Mouse (Mus musculus) embryonic facial prominence, embryonic 14.5 days (tissue): ENCODE results near the gene C9. TPM values are rescaled to one million over a fixed set of nuclear protein-coding genes. Genes with fewer than 3 reads are reported as not detected.
A peak's percentile ranks its signal among the peaks of the same experiment; 100 is the strongest.

Source experiments
- ATAC-seq: fragments of 200-750 bp; cut with Nextera tagmentation; 2 replicates; pipeline ENCODE4 v1.8.0; 2017; ENCODE audit warnings: low read depth, moderate number of reproducible peaks, moderate TSS enrichment
- DNase-seq: peaks from one replicate; pipeline ENCODE4 v3.0.0-alpha.2; 2015; ENCODE audit warnings: low spot score
- H3K27ac ChIP-seq: fragments of 300-500 bp; sonication (generic); replicated peaks from 2 replicates; pipeline ENCODE4 v1.5.1; 2014; ENCODE audit warnings: low read depth, mild to moderate bottlenecking, low read length, moderate library complexity
- H3K27me3 ChIP-seq: fragments of 300-500 bp; sonication (generic); replicated peaks from 2 replicates; pipeline ENCODE4 v1.6.1; 2014; ENCODE audit warnings: low read length; ENCODE audit not compliant: control insufficient read depth, insufficient read depth
- H3K36me3 ChIP-seq: fragments of 300-500 bp; sonication (generic); 2 replicates; pipeline ENCODE4 v1.6.1; 2014; ENCODE audit warnings: low read length, mixed read lengths; ENCODE audit not compliant: control insufficient read depth, insufficient read depth
- H3K4me1 ChIP-seq: fragments of 300-500 bp; sonication (generic); 2 replicates; pipeline ENCODE4 v1.6.1; 2014; ENCODE audit warnings: antibody characterized with exemption, low read length; ENCODE audit not compliant: control insufficient read depth, insufficient read depth
- H3K4me2 ChIP-seq: fragments of 300-500 bp; sonication (generic); 2 replicates; pipeline ENCODE4 v1.6.1; 2014; ENCODE audit warnings: low read depth, mild to moderate bottlenecking, low read length, moderate library complexity, mixed read lengths
- H3K4me3 ChIP-seq: fragments of 300-500 bp; sonication (generic); 2 replicates; pipeline ENCODE4 v1.5.1; 2014; ENCODE audit warnings: low read depth, mild to moderate bottlenecking, low read length
- H3K9ac ChIP-seq: fragments of 300-500 bp; sonication (generic); 2 replicates; pipeline ENCODE4 v1.6.1; 2014; ENCODE audit warnings: low read depth, mild to moderate bottlenecking, low read length, moderate library complexity, mixed read lengths
- H3K9me3 ChIP-seq: fragments of 300-500 bp; sonication (generic); 2 replicates; pipeline ENCODE4 v1.6.1; 2016; ENCODE audit warnings: low read length; ENCODE audit not compliant: control insufficient read depth
- WGBS: fragments of 180-500 bp; shearing (Covaris S2); extraction: QIAGEN DNeasy Blood & Tissue Kit; methylation state at CpG from one replicate; pipeline ENCODE4 v1.1.7; 2014; 5-methylcytosine and 5-hydroxymethylcytosine counted together
- polyA plus RNA-seq: library from polyadenylated mRNA; unstranded; fragments of >200 nt; fragmentation: Nextera tagmentation; extraction: Ambion mirVana; gene quantifications from 2 replicates; pipeline ENCODE4 v1.2.1, GENCODE M21; 2014

C9 gene
- polyA plus RNA-seq, 1 experiment from 2014 or later, result not detected

GRCm38 (mm10) chr15:6448892-6449291 lies 3.8 kb downstream of the C9 start:
- Histone ChIP-seq H3K9ac (no peak overlapping the region), H3K9me3 (no peaks in the 10 kb centered on the region), H3K4me2 (no peak overlapping the region), H3K27me3 (no peaks in the 10 kb centered on the region), H3K4me3 (no peak overlapping the region), H3K36me3 (no peaks in the 10 kb centered on the region), H3K4me1 (peaks cover 3% of the 10 kb centered on the region; the same call in 1 of the 2 replicates), H3K27ac (no peak overlapping the region)
- ATAC-seq (no peak), DNase-seq (no peak)
- WGBS, result 39% methylated on average over 9 of the region's 9 CpGs

GRCm38 (mm10) chr15:6454461-6454860 lies 9.3 kb downstream of the C9 start:
- no peak overlapping the region for H3K4me3 ChIP-seq
- no peaks in the 10 kb centered on the region for H3K27me3 ChIP-seq
- no peaks in the 10 kb centered on the region; the same call in 1 of the 2 replicates for H3K4me1 ChIP-seq
- ATAC-seq (no peak; the same call in 1 of the 2 replicates), DNase-seq (peak; percentile 40)
- H3K27ac ChIP-seq, result no peak overlapping the region
- H3K9me3 ChIP-seq, result no peaks in the 10 kb centered on the region
- no peak overlapping the region for H3K9ac ChIP-seq
- no peaks in the 10 kb centered on the region for H3K36me3 ChIP-seq
- 33% methylated on average over 2 of the region's 2 CpGs for WGBS
- H3K4me2 ChIP-seq, result no peak overlapping the region

- H3K9ac ChIP-seq, result no peak overlapping the region
- peak overlapping the region; percentile 41; the same call in 1 of the 2 replicates for H3K27ac ChIP-seq
- peak; percentile 70 for DNase-seq
- H3K4me2 ChIP-seq, result no peak overlapping the region
- ATAC-seq, result no peak
- no peak overlapping the region for H3K4me3 ChIP-seq
- no peaks in the 10 kb centered on the region for H3K36me3 ChIP-seq
- WGBS, result 39% methylated on average over 8 of the region's 8 CpGs
- no peaks in the 10 kb centered on the region for H3K9me3 ChIP-seq
- no peaks in the 10 kb centered on the region for H3K27me3 ChIP-seq
- H3K4me1 ChIP-seq, result no peaks in the 10 kb centered on the region
These were observed 16.3 kb downstream of the C9 start for GRCm38 (mm10) chr15:6461381-6461780.

GRCm38 (mm10) chr15:6463361-6463923 lies 18.3 kb downstream of the C9 start:
- peak; percentile 77 for DNase-seq
- WGBS, result 49% methylated on average over 3 of the region's 3 CpGs
- H3K4me1 ChIP-seq, result peaks cover 7% of the 10 kb centered on the region; the same call in 1 of the 2 replicates
- H3K36me3 ChIP-seq, result no peaks in the 10 kb centered on the region
- no peak overlapping the region for H3K9ac ChIP-seq
- ATAC-seq, result peak; percentile 71; the same call in 1 of the 2 replicates
- no peak overlapping the region for H3K4me3 ChIP-seq
- no peaks in the 10 kb centered on the region for H3K9me3 ChIP-seq
- H3K27me3 ChIP-seq, result no peaks in the 10 kb centered on the region
- no peak overlapping the region for H3K27ac ChIP-seq
- no peak overlapping the region for H3K4me2 ChIP-seq

- ATAC-seq, result no peak
- DNase-seq, result peak; percentile 27
- H3K27ac ChIP-seq, result no peak overlapping the region
- H3K4me1 ChIP-seq, result peaks cover 7% of the 10 kb centered on the region; the same call in 1 of the 2 replicates
- no peak overlapping the region for H3K4me3 ChIP-seq
- no peaks in the 10 kb centered on the region for H3K9me3 ChIP-seq
- 37% methylated on average over 10 of the region's 10 CpGs for WGBS
- no peaks in the 10 kb centered on the region for H3K36me3 ChIP-seq
- no peaks in the 10 kb centered on the region for H3K27me3 ChIP-seq
- peak overlapping the region; percentile 42 for H3K4me2 ChIP-seq
- no peak overlapping the region for H3K9ac ChIP-seq
These were observed 21.9 kb downstream of the C9 start for GRCm38 (mm10) chr15:6466995-6467394.

GRCm38 (mm10) chr15:6468845-6469244 lies 23.7 kb downstream of the C9 start:
- Histone ChIP-seq H3K27ac (no peak overlapping the region), H3K4me3 (no peak overlapping the region), H3K4me1 (peaks cover 7% of the 10 kb centered on the region; the same call in 1 of the 2 replicates), H3K9ac (no peak overlapping the region), H3K9me3 (no peaks in the 10 kb centered on the region), H3K27me3 (no peaks in the 10 kb centered on the region), H3K4me2 (no peak overlapping the region), H3K36me3 (no peaks in the 10 kb centered on the region)
- no peak for DNase-seq
- no peak for ATAC-seq
- 88% methylated on average over 1 of the region's 1 CpGs for WGBS

- Histone ChIP-seq H3K4me1 (peaks cover 7% of the 10 kb centered on the region; the same call in 1 of the 2 replicates), H3K27ac (no peak overlapping the region), H3K36me3 (no peaks in the 10 kb centered on the region), H3K4me2 (no peak overlapping the region), H3K9me3 (no peaks in the 10 kb centered on the region), H3K4me3 (no peak overlapping the region), H3K27me3 (no peaks in the 10 kb centered on the region), H3K9ac (no peak overlapping the region)
- ATAC-seq (no peak), DNase-seq (no peak)
- 78% methylated on average over 3 of the region's 3 CpGs for WGBS
These were observed 24.3 kb downstream of the C9 start for GRCm38 (mm10) chr15:6469384-6469783.

GRCm38 (mm10) chr15:6483561-6483960 lies 38.4 kb downstream of the C9 start:
- Histone ChIP-seq H3K9me3 (peaks cover 4% of the 10 kb centered on the region; the same call in 1 of the 2 replicates), H3K4me1 (no peaks in the 10 kb centered on the region), H3K4me3 (no peak overlapping the region), H3K9ac (no peak overlapping the region), H3K27ac (no peak overlapping the region), H3K27me3 (no peaks in the 10 kb centered on the region), H3K4me2 (no peak overlapping the region), H3K36me3 (no peaks in the 10 kb centered on the region)
- DNase-seq, result no peak
- 76% methylated on average over 3 of the region's 3 CpGs for WGBS
- no peak for ATAC-seq

- WGBS, result 91% methylated on average over 2 of the region's 2 CpGs
- Histone ChIP-seq H3K4me2 (no peak overlapping the region), H3K27ac (no peak overlapping the region), H3K9ac (no peak overlapping the region), H3K9me3 (no peaks in the 10 kb centered on the region), H3K36me3 (no peaks in the 10 kb centered on the region), H3K4me3 (no peak overlapping the region), H3K27me3 (no peaks in the 10 kb centered on the region), H3K4me1 (no peaks in the 10 kb centered on the region)
- ATAC-seq (no peak), DNase-seq (no peak)
These were observed 47.3 kb downstream of the C9 start for GRCm38 (mm10) chr15:6492386-6492785.
